Mouse (Mus musculus): ENCODE measurements around the gene Sacm1l. TPM values are rescaled to one million over a fixed set of nuclear protein-coding genes. Genes with fewer than 3 reads are reported as not detected.

The Sacm1l gene
- polyA plus RNA-seq, 1 experiment from 2014 or later: 51.8 TPM

Other genes starting within 250 kb of the Sacm1l start
- 861 and 924 TPM in 2 replicates for gene Lars2, start 162.8 kb upstream of the Sacm1l start, polyA plus RNA-seq (2015; fragmentation: Nextera tagmentation; extraction: Ambion mirVana)
- 18.0 and 19.8 TPM in 2 replicates for gene Limd1, start 51.1 kb upstream of the Sacm1l start, polyA plus RNA-seq (2015; fragmentation: Nextera tagmentation; extraction: Ambion mirVana)
- gene Slc6a20b, start 102.8 kb downstream of the Sacm1l start, polyA plus RNA-seq (2015; fragmentation: Nextera tagmentation; extraction: Ambion mirVana): 0.23 and 0.24 TPM in 2 replicates
- gene Ccr9, start 148.7 kb downstream of the Sacm1l start, polyA plus RNA-seq (2015; fragmentation: Nextera tagmentation; extraction: Ambion mirVana): 0.05 and 0.27 TPM in 2 replicates
- gene Slc6a20a, start 149.1 kb downstream of the Sacm1l start, polyA plus RNA-seq (2015; fragmentation: Nextera tagmentation; extraction: Ambion mirVana): 2.8 and 3.1 TPM in 2 replicates
- 50.8 and 56.0 TPM in 2 replicates for gene Lztfl1, start 187.9 kb downstream of the Sacm1l start, polyA plus RNA-seq (2015; fragmentation: Nextera tagmentation; extraction: Ambion mirVana)